Mouse (Mus musculus) liver, postnatal 0 days (tissue): ENCODE data around the gene 2610318N02Rik. TPM values are rescaled to one million over a fixed set of nuclear protein-coding genes. Genes with fewer than 3 reads are reported as not detected.

Source experiments
- ATAC-seq: fragments of 200-750 bp; cut with Nextera tagmentation; 2 replicates; pipeline ENCODE4 v1.8.0; 2017; ENCODE audit warnings: mild to moderate bottlenecking, moderate library complexity
- DNase-seq: peaks from one replicate; pipeline ENCODE4 v3.0.0-alpha.2; 2016
- H3K27ac ChIP-seq: fragments of 300-500 bp; sonication (generic); 2 replicates; pipeline ENCODE4 v1.5.1; 2014; ENCODE audit warnings: antibody characterized with exemption, moderate library complexity, mild to moderate bottlenecking, low read depth
- H3K27me3 ChIP-seq: fragments of 300-500 bp; sonication (generic); 2 replicates; pipeline ENCODE4 v1.6.1; 2014; ENCODE audit warnings: low read length, control low read depth, mixed read lengths; ENCODE audit not compliant: insufficient read depth
- H3K36me3 ChIP-seq: fragments of 300-500 bp; sonication (generic); replicated peaks from 2 replicates; pipeline ENCODE4 v1.6.1; 2014; ENCODE audit warnings: mild to moderate bottlenecking, control low read depth, low read length, moderate library complexity, mixed read lengths; ENCODE audit not compliant: insufficient read depth
- H3K4me1 ChIP-seq: fragments of 300-500 bp; sonication (generic); 2 replicates; pipeline ENCODE4 v1.6.1; 2014; ENCODE audit warnings: antibody characterized with exemption, mild to moderate bottlenecking, control low read depth; ENCODE audit not compliant: insufficient read depth
- H3K4me2 ChIP-seq: fragments of 300-500 bp; sonication (generic); 2 replicates; pipeline ENCODE4 v1.6.1; 2014; ENCODE audit warnings: low read depth, mild to moderate bottlenecking, low read length, moderate library complexity, mixed read lengths
- H3K4me3 ChIP-seq: fragments of 300-500 bp; sonication (generic); 2 replicates; pipeline ENCODE4 v1.5.1; 2014; ENCODE audit warnings: low read depth, low read length
- H3K9ac ChIP-seq: fragments of 300-500 bp; sonication (generic); replicated peaks from 2 replicates; pipeline ENCODE4 v1.6.1; 2014; ENCODE audit warnings: mild to moderate bottlenecking, moderate library complexity
- H3K9me3 ChIP-seq: fragments of 300-500 bp; sonication (generic); 2 replicates; pipeline ENCODE4 v1.6.1; 2016; ENCODE audit warnings: mild to moderate bottlenecking, control low read depth, low read length, mixed read lengths
- CTCF ChIP-seq: sonication (generic); IDR thresholded peaks from 2 replicates; pipeline ENCODE4 v1.5.1; 2016; ENCODE audit warnings: antibody characterized with exemption, low read depth
- EP300 ChIP-seq: IDR thresholded peaks from 2 replicates; pipeline ENCODE4 v1.6.1; 2016; ENCODE audit warnings: antibody characterized with exemption, low read depth, mild to moderate bottlenecking
- WGBS: fragments of 180-500 bp; shearing (Covaris S2); extraction: QIAGEN DNeasy Blood & Tissue Kit; methylation state at CpG from one replicate; pipeline ENCODE4 v1.1.7; 2014; ENCODE audit not compliant: insufficient replicate concordance; 5-methylcytosine and 5-hydroxymethylcytosine counted together
- polyA plus RNA-seq: library from polyadenylated mRNA; unstranded; fragments of >200 nt; fragmentation: Nextera tagmentation; extraction: Ambion mirVana; gene quantifications from 2 replicates; pipeline ENCODE4 v1.2.1, GENCODE M21; 2015

The 2610318N02Rik gene
- polyA plus RNA-seq, 1 experiment from 2014 or later: 5.2 TPM

DNA sequence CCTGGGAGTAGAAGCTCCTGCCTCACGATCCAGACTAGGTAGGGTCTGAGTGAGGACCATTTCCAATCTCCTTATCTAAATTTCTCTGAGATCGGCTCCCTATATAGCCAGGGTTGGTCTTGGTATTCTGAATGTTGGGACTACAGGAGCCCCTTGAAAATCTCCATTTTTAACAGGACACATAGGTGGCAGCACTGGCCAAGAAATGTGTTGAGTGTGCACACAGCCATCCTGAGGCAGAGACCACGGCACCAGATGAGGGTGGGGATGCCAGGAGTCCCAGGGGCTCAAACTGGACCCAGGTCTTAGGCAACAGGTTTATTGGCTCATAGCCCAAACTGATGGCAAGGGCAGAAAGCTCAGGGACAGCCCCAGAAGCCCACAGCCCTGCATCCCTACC is 36.6 kb downstream of the 2610318N02Rik start:
- Histone ChIP-seq H3K9me3 (no peaks in the 10 kb centered on the region), H3K4me1 (no peaks in the 10 kb centered on the region), H3K27me3 (no peaks in the 10 kb centered on the region), H3K36me3 (peaks cover 84% of the 10 kb centered on the region), H3K9ac (no peak overlapping the region), H3K4me3 (no peak overlapping the region), H3K4me2 (no peak overlapping the region), H3K27ac (no peak overlapping the region)
- ATAC-seq: no peak
- DNase-seq: no peak
- WGBS: 79% methylated on average over 3 of the region's 3 CpGs
- TF ChIP-seq CTCF (peak; percentile 16; the same call in 1 of the 2 replicates), EP300 (no peak)

DNA sequence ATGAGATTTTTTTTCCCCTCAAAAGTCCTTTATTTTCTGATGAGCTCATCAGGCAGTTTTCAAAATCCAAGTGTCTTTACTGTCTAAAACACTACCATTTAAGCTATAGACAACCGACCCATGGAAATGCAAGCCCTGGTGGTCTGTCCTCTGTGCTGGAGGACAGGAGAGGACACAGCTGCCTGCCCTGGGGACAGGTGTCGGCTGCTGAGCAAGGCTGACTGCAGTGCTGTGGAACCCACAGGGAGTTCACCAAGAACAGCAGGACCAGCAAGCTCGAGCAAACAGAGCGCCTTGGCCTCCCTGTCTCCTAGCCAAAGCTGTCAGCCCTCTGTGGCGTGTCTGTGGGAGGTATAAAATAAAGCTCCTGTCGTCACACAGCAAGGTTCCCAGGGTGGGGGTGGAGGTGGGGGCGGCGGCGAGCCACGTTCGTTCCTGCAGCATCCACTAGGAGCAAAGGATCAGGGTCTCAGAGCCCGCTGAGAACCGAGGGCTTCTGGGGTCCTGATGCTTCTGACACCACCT is 38.2 kb downstream of the 2610318N02Rik start:
- no peak overlapping the region for H3K4me2 ChIP-seq
- H3K4me3 ChIP-seq: no peak overlapping the region
- no peak overlapping the region for H3K27ac ChIP-seq
- H3K36me3 ChIP-seq: peaks cover 75% of the 10 kb centered on the region
- H3K4me1 ChIP-seq: no peaks in the 10 kb centered on the region
- H3K9me3 ChIP-seq: no peaks in the 10 kb centered on the region
- DNase-seq (no peak), ATAC-seq (no peak)
- H3K9ac ChIP-seq: no peak overlapping the region
- H3K27me3 ChIP-seq: no peaks in the 10 kb centered on the region
- TF ChIP-seq EP300: no peak
- TF ChIP-seq CTCF: no peak
- WGBS: 87% methylated on average over 13 of the region's 13 CpGs

DNA sequence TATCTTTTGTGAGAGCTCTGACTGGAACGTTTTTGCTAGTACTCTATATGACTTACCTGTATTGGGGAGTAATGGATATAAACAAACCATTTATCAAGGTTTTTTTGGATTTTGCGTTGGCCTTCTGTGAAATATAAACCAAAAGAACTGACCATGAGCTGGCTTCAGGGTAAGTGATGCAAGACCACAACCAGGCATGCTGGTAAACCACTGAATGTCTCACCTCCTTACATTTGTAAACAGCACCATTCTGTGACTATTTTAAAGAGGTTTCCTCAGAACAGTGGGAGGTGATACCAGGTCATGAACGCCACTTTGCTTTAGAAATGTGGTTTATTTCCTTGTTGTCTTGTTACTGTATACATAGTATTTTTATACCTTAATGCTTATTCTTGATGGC is 38.7 kb downstream of the 2610318N02Rik start:
- H3K27ac ChIP-seq: no peak overlapping the region
- H3K36me3 ChIP-seq: peaks cover 70% of the 10 kb centered on the region
- no peak for TF ChIP-seq EP300
- no peak for TF ChIP-seq CTCF
- no peak overlapping the region for H3K4me3 ChIP-seq
- ATAC-seq (no peak), DNase-seq (no peak)
- no peak overlapping the region for H3K4me2 ChIP-seq
- H3K4me1 ChIP-seq: no peaks in the 10 kb centered on the region
- H3K9ac ChIP-seq: no peak overlapping the region
- no peaks in the 10 kb centered on the region for H3K9me3 ChIP-seq
- WGBS: 71% methylated on average over 3 of the region's 3 CpGs
- H3K27me3 ChIP-seq: no peaks in the 10 kb centered on the region

DNA sequence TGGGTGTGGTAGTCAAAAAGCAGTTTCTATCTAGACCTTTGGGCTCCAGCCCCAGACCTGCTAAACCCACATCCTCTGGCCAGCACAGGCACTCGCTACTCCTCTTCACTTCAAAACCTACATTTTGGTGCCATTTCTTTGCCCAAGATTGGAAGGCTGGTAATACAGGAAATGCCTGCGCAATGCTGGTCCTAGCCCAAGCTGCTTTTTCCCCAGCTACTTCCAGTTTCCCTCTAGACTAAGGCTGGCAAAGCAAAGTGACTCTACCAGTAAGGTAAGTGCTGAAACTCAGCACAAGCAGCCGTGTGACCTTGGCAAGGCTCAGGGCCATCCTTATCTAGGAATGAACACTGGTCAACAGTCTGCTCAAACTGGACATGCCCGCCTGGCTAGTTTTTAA is 39.3 kb downstream of the 2610318N02Rik start:
- DNase-seq (no peak), ATAC-seq (no peak)
- H3K27ac ChIP-seq: peak overlapping the region; percentile 16; the same call in 1 of the 2 replicates
- no peaks in the 10 kb centered on the region for H3K9me3 ChIP-seq
- no peak overlapping the region for H3K4me3 ChIP-seq
- no peaks in the 10 kb centered on the region for H3K4me1 ChIP-seq
- no peak overlapping the region for H3K9ac ChIP-seq
- H3K27me3 ChIP-seq: no peaks in the 10 kb centered on the region
- TF ChIP-seq CTCF (no peak), EP300 (no peak)
- peaks cover 64% of the 10 kb centered on the region for H3K36me3 ChIP-seq
- H3K4me2 ChIP-seq: no peak overlapping the region
- WGBS: 70% methylated on average over 4 of the region's 4 CpGs

DNA sequence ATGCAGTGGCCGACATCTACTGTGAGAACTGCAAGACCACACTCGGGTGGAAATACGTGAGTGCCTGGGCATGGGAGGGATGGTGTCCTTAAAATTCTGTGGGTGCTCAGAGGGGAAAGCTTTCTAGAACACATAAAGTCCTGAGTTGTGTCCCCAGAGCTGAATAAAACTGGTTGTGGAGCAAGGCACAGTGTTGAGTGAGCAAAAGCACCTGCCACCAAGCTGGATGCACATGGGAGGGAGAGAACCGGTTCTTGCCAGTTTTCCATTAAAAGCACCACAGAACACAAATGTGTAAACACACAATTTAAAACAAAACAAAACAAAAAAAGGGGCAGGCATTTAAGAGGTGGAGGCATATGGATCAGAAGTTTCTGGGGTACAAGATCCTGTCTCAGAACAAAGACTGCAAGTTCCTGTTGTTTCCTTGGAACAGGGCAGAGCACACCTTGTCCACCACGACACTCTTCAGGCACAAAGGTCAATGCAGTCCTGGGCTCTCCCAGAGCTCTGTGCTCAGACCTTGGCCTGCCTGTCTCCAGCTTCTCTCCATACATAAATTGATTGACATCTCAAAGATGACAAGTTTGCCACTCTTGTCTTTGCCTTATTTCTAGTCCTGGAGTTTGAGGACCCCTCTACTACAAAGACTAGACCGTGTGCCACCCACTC is 42.7 kb downstream of the 2610318N02Rik start:
- Histone ChIP-seq H3K27me3 (no peaks in the 10 kb centered on the region), H3K4me2 (no peak overlapping the region), H3K9me3 (no peaks in the 10 kb centered on the region), H3K36me3 (peaks cover 31% of the 10 kb centered on the region), H3K27ac (no peak overlapping the region), H3K4me1 (no peaks in the 10 kb centered on the region), H3K9ac (no peak overlapping the region), H3K4me3 (no peak overlapping the region)
- TF ChIP-seq EP300 (no peak), CTCF (no peak)
- DNase-seq (no peak), ATAC-seq (no peak)
- WGBS: 81% methylated on average over 6 of the region's 6 CpGs

DNA sequence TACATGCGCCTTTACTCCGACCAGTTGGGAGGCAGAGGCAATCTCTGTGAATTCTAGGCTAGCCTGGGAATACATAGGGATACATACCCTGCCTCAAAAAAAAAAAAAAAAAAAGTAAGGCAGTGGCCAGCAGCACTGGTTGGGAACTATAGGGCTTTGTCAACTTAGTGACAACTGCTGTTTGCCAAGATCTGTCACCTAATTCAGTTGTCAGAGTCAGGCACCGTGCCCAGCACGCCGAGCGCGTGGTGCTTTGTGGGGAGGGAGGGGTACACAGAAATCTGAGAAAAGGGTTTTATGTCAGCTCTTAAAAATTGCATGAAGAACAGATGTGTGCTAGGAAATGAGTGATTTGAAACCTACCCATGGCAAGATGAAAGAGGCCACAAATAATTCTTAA is 46.9 kb downstream of the 2610318N02Rik start:
- no peak for ATAC-seq
- 0 out of 2 replicates have a peak, but pooled peaks cover 3% of the 10 kb centered on the region for H3K36me3 ChIP-seq
- H3K9me3 ChIP-seq: no peaks in the 10 kb centered on the region
- no peak overlapping the region for H3K9ac ChIP-seq
- H3K4me3 ChIP-seq: no peak overlapping the region
- no peak for DNase-seq
- 81% methylated on average over 7 of the region's 7 CpGs for WGBS
- H3K4me2 ChIP-seq: no peak overlapping the region
- no peaks in the 10 kb centered on the region for H3K27me3 ChIP-seq
- no peak overlapping the region for H3K27ac ChIP-seq
- TF ChIP-seq EP300 (no peak), CTCF (no peak)
- H3K4me1 ChIP-seq: no peaks in the 10 kb centered on the region

DNA sequence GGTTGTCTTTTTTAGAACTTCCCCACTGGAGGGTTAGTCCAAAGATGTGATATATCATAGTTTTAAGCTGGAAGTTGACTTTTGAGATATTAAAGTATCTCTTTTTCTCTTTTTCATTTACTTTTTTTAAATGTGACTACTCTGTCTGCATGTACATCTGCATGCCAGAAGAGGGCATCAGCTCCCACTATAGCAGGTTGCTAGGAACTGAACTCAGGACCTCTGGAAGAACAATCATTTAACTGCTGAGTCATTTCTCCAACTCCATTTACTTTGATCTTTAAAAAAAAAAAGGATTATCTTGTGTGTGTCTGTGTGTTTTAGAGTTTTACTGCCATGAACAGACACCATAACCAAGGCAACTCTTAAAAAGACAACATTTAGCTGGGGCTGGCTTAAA is 48.1 kb downstream of the 2610318N02Rik start:
- no peak overlapping the region for H3K9ac ChIP-seq
- ATAC-seq (no peak), DNase-seq (no peak)
- no peaks in the 10 kb centered on the region for H3K27me3 ChIP-seq
- no peaks in the 10 kb centered on the region for H3K36me3 ChIP-seq
- no peak overlapping the region for H3K4me3 ChIP-seq
- TF ChIP-seq CTCF (peak; percentile 19; the same call in 1 of the 2 replicates), EP300 (no peak)
- H3K4me1 ChIP-seq: no peaks in the 10 kb centered on the region
- H3K9me3 ChIP-seq: no peaks in the 10 kb centered on the region
- H3K4me2 ChIP-seq: no peak overlapping the region
- H3K27ac ChIP-seq: no peak overlapping the region
